Mouse (Mus musculus): ENCODE data around the gene Cdk2.

DNA sequence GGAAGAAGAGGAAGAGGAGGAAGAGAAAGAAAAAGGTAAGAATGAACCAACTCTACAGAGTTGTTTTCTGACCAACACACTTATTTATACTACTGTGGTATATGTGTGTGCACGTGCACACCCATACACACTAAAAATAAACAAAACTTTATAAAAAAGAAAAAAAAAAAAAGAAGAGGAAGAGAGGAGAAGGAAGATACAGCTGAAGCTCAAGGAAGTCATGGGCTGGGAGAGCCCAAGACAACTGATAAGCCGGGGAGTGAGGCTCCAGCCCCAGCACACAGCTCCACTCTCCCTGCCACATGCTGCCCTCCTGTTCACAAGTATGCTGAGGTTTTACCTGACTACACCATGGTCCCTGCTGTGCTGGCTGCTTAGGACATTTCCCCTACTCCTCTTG, 35.5 kb upstream of the Cdk2 start:
- TF ChIP-seq CTCF (IDR thresholded peaks at IDR 0.05; ENCODE audit: extremely low read depth, insufficient read depth, insufficient read length, insufficient replicate concordance) (no peak), POLR2A (IDR thresholded peaks at IDR 0.05; ENCODE audit: low read depth, low read length) (no peak)
